Mouse (Mus musculus): ENCODE data around the gene Ncstn.

Gene Ncstn

GRCm38 (mm10) chr1:172071556-172071955, 11.0 kb downstream of the Ncstn start:
- 56% methylated on average over 4 of the region's 4 CpGs for WGBS

- 90% methylated on average over 6 of the region's 6 CpGs for WGBS
These were observed 12.4 kb downstream of the Ncstn start for GRCm38 (mm10) chr1:172070227-172070626.

GRCm38 (mm10) chr1:172064613-172065141, 17.9 kb downstream of the Ncstn start:
- WGBS, result 49% methylated on average over 13 of the region's 13 CpGs

GRCm38 (mm10) chr1:172063291-172064023, 19.1 kb downstream of the Ncstn start:
- WGBS, result 82% methylated on average over 4 of the region's 4 CpGs

GRCm38 (mm10) chr1:172062101-172062500, 20.5 kb downstream of the Ncstn start:
- WGBS, result 95% methylated on average over 2 of the region's 2 CpGs

GRCm38 (mm10) chr1:172061217-172061616, 21.4 kb downstream of the Ncstn start:
- WGBS, result 65% methylated on average over 8 of the region's 8 CpGs

GRCm38 (mm10) chr1:172060659-172061058, 21.9 kb downstream of the Ncstn start:
- 65% methylated on average over 4 of the region's 4 CpGs for WGBS

GRCm38 (mm10) chr1:172058874-172059273, 23.7 kb downstream of the Ncstn start:
- WGBS, result 65% methylated on average over 7 of the region's 7 CpGs

- 63% methylated on average over 6 of the region's 6 CpGs for WGBS
These were observed 24.3 kb downstream of the Ncstn start for GRCm38 (mm10) chr1:172058321-172058720.

- 33% methylated on average over 2 of the region's 2 CpGs for WGBS
These were observed 25.1 kb downstream of the Ncstn start, which contains the start of gene Nhlh1 for GRCm38 (mm10) chr1:172057491-172057921. Gene Nhlh1 (minus strand): TSS chr1:172057573.

GRCm38 (mm10) chr1:172056251-172056650, 26.3 kb downstream of the Ncstn start:
- WGBS, result 61% methylated on average over 4 of the region's 4 CpGs

GRCm38 (mm10) chr1:172053541-172054440, 28.8 kb downstream of the Ncstn start:
- WGBS, result 6% methylated on average over 42 of the region's 42 CpGs

GRCm38 (mm10) chr1:172052766-172053279, 29.8 kb downstream of the Ncstn start:
- 57% methylated on average over 10 of the region's 10 CpGs for WGBS

GRCm38 (mm10) chr1:172049131-172049782, 33.3 kb downstream of the Ncstn start:
- 37% methylated on average over 13 of the region's 13 CpGs for WGBS

- WGBS, result 35% methylated on average over 5 of the region's 6 CpGs
These were observed 34.3 kb downstream of the Ncstn start for GRCm38 (mm10) chr1:172048241-172048734.

- 15% methylated on average over 5 of the region's 5 CpGs for WGBS
These were observed 35.7 kb downstream of the Ncstn start for GRCm38 (mm10) chr1:172046938-172047337.

- 59% methylated on average over 8 of the region's 8 CpGs for WGBS
These were observed 36.2 kb downstream of the Ncstn start for GRCm38 (mm10) chr1:172046410-172046809.

GRCm38 (mm10) chr1:172029914-172030313, 52.7 kb downstream of the Ncstn start:
- WGBS, result 92% methylated on average over 2 of the region's 2 CpGs

GRCm38 (mm10) chr1:172028394-172029275, 54.0 kb downstream of the Ncstn start, which contains the start of gene Vangl2:
Gene Vangl2 (minus strand): TSS chr1:172028444.
- WGBS, result 69% methylated on average over 21 of the region's 21 CpGs

GRCm38 (mm10) chr1:172027809-172028102, 54.8 kb downstream of the Ncstn start:
- WGBS, result 32% methylated on average over 10 of the region's 10 CpGs

Data from cerebral cortex, adult 2 months (tissue).